Mouse (Mus musculus) heart, adult 18-20 months (tissue): Measurements from ENCODE around the gene Cd247. TPM values are rescaled to one million over a fixed set of nuclear protein-coding genes. Genes with fewer than 3 reads are reported as not detected.

Source experiments
- DNase-seq, 2 experiments: peaks; one replicate each; pipeline ENCODE4 v3.0.0; 2021 to 2022; ENCODE audit warnings: mixed read lengths in 1 of 2
- total RNA-seq, 2 experiments: library from RNA; stranded (reverse); gene quantifications; 2 replicates each; pipeline ENCODE4 v1.2.3; 2021

Gene Cd247
- total RNA-seq, 2 experiments from 2014 or later: 0.37 to 2.1 TPM

DNA sequence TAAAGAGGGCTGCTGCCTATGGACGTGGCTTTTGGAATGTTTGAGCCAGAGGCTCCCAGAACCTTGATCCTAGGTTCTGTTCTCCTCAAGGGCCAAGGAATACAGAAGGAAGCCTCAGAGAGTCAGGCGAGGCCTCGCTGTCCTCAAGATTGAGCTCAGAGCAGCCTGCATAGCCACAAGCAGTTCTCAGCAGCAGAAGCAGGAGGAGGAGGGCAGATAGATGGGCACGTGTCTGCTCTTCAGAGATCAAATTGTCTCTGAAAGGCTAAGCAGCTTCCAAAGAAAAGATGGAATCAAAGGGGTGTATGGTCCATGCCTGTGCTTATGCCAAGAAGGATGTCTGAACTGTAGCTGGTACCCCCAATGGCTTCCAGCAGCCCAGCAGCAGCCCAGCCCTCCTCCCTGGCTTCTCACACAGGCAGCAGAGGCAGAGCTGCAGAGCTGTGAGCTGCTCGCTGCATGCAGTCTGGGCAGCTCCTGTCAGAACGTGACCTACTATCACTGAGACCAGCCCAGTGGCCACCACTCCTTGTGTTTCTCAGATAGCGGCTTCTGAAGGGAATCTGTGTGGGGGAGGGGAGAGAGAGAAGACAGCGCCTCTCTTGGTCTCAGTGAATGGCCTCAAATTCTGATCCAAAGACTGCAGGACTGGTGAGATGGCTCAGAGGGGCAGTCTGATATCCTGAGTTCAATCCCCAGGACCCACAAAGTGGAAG lies 29.8 kb downstream of the Cd247 start:
- no peak for DNase-seq

DNA sequence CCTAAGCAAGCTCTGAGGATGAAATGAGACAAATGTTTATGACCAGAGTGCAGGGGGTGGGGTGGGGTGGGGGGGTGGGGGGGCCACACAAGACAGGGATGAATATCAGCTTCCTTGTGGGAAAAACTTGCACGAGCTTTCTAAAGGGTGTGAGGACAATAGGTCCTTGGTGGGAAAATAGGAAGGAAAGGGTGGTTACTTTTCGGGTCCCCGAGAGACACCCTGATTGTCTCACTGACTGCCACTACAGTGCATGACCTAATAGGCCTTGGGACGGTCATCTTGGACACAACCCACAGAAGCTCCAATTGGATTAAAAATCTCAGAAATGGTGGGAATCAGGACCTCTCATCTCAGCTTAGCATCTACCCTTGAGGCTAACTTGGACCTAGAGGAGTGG lies 30.7 kb downstream of the Cd247 start:
- DNase-seq: peak in 1 of 2 experiments; percentile 50

DNA sequence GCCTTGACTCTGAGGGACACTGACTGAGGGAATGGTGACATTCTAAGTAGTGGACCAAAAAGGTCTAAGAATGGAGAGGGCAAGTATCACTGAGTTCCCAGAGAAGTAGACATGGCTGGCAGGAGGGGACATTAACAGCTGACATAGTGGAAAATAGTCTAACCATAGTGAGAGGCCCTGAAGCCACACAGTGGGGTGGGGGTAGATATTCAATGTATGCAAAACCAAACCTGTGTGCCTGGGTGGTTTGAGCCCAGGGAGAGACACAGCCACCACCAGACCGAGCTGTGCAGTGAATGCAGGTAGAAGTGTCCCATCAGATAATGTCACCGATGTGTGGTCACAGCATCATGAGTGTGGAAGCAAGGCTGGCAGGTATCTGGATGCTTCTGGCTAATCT lies 33.5 kb downstream of the Cd247 start:
- DNase-seq: no peak

DNA sequence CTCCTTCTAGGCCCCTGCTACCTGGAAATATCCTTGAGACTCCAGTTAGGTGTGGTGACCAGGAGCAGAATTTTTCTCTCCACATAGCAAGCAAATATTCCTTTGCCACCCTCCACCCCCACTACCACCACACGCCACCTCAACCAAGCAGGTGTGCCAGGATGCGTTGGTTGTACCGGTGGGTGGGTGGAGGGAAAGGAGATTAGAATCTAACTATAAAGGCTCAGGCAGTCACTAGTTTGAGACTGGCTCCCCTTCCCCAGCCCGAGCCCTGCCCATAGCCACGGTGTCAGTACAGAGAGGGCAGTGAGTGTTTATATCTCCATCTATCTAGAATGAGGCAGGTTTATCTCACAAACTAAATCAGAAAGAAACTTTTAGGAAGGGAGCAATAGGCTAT lies 39.7 kb downstream of the Cd247 start:
- DNase-seq: no peak

DNA sequence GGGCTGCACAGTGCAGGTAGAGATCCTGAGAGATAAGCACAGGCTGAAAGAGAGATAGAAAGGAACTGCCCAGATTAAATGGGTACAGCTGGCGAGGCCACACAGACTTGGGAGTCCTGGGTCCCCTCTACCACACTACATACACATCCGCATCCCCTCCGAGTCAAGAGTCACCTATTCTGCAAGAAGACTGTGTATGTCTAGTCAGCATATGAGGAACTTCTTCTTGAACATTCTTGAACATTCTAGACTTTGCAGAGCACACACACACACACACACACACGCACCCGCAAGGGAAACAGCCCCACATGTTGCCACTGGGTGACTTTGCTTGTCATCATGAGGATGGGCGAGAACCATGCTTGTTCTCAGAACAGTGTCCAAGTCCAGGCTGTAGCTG lies 40.1 kb downstream of the Cd247 start:
- no peak for DNase-seq

DNA sequence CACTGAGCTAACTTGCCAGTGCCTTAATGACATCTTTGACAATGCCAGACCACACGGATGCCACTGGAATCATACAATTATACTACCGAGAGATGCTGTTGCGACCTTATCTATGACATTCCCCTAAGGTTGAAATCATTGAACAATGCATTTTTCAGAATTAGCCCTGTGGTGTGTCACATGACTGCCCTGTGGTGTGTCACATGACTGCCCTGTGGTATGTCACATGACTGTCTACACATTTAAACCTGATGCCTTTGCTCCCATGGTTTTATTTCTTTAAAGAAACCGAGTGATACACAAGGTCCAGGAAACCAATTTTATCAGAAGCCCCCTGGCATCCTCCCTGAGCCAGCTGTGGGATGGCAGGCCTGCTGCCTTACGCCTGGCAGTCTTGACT lies 41.4 kb downstream of the Cd247 start:
- DNase-seq: no peak

DNA sequence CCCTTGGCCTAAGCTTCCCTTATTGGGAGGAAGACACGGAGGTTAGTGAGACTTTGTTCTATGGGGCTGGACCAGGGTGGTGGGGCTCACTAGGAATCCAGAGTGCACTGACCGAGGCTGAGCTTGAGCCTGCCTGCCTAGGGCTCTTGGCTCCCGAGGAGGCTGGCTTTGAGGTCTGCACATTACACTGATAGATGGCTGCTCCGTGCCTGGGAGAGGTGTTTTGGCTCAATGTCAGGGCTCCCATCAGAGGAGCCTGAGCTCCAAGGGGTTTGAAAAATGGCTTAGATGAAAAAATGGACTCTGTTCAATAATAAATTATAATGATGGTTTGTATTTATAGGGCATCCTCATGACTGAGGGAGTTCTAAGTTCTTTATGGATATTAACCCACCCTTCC lies 44.8 kb downstream of the Cd247 start:
- DNase-seq: no peak

DNA sequence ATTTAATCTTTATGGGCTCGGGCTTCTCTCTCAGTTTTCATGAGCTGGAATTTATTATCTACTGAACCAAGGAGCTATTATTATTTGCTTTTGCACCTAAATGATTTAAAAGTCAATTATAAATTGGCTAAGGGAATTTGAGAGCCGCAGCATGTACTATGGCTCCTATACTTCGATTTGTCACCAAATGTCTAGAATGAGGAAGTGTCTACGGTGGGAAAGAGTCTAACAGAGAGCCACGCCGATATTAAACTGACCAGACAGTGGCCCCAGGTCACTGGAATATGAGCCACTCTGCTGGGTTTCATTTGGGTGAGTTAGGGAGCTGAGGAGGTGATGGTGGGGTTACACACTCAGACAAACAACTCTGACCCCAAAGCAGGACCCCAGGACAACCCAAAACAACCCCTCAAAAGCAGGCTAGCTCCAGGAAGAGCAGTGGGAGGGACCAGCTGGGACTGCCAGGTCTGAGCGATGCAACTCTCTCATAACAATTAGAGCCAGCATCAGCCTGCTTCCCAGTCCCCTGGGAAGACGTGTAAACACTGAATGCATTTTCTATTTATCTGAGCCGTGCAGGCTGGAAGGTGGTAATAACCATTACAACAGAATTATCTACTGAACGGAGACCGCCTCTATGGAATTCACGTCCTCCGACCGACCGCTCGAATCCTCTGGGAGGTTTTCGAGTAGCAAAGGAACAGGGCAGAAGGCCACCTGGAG lies 45.6 kb downstream of the Cd247 start:
- DNase-seq: no peak

DNA sequence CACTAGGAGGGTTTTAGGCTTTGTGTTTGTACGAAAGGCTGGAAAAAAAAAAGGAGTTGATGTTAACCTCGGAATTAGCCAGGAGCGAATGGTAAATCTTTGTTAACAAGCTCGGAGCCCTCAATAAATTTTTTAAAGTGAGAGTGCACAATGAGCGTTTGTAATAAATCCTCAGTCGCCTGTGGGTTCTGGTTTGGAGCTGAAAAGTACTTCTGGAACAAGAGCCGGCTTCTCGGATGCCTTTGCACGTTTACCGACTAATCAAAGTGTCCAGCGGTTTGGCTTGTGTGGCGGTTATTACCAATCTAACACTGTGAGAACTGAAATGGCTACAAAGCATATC lies 46.1 kb downstream of the Cd247 start:
- no peak for DNase-seq

DNA sequence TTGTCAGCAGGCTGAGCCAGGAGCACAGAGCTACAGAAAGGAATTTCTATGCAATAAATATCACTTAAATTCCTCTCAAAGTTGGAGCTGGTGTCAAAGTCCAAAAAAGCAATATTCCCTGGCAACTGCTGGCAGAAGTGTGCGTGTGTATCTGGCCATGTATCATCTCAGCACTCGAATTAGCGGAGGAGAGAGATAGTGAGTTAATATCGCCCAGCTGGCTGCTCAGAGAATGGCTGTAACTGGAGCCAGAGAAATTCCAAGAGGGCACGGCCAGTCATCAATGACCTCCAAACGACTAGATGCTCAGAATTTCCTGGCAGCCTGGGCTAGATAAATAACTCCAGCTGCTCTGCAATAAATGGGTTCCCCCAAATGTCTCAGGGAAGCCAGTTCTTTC lies 48.0 kb downstream of the Cd247 start:
- DNase-seq: peak in 1 of 2 experiments; percentile 33

DNA sequence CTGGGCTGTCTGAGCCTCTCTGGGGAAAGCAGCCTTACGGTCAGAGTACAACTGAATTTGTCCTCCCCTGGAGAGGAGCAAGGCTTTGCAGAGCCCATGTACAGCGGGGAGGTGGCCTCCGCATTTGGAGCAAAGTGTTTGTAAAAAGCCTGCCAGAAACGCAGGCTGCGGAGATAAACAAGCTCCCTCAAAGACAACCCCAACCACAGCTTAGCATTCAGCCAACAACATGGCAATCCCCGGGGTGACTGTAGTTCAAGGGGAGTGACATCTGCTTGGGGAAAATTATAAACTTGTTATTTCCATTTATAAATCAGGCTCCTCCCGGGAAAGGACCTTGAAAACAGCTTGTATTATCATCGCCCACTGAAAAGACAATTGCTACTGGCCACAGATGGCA lies 49.1 kb downstream of the Cd247 start:
- peak in 1 of 2 experiments; percentile 51 for DNase-seq

DNA sequence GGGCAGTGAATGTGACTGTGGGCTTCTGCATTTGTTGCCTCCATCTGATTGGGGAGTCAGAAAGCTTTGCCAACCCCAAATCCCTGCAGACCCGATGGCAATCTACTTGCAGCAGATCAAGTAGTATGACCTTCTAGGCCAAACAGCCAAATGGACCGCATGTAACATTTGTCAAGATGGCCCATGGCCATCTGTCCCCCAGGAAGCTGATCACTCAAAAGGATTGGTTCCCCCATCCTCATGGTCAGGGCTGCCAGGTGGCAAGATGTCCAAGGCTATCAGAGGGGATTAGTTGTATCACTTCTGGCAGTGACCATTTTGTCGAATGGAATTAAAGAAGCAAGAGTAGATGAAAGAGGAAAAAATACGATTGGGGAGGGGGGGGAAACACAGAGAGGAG lies 50.7 kb downstream of the Cd247 start:
- DNase-seq: no peak

DNA sequence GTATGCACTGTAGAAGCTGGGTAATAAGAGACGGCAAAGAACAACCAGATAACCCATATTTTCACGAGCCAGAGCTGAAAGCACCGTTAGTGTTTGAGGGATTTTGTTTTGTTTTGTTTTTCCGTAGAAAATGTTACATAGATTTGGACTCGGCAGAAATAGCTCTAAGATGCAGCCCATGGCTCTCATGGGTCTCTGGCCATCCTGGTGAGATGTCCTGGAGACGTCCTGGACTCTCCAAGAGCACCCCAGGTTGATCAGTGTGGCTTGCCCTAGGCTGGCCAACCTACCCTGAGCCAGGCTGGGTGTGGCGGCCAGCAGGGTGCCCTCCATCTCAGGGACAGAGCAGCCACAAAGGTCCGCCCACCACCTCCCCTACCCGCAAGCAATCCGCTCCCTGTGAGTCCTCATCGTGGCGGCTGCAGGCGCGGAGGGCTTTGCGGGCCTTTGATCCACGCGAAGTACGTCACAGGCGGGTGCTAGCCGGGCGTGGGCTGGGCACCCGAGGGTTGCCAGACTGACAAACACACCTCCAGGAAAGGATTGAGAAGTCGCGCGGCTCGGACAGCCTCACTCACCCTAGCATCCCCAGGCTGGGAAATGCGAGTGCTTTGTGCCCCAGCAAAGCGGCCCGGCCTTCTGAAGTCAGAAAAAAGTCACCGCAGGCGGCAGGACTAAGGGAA lies 52.2 kb downstream of the Cd247 start:
- DNase-seq: no peak

DNA sequence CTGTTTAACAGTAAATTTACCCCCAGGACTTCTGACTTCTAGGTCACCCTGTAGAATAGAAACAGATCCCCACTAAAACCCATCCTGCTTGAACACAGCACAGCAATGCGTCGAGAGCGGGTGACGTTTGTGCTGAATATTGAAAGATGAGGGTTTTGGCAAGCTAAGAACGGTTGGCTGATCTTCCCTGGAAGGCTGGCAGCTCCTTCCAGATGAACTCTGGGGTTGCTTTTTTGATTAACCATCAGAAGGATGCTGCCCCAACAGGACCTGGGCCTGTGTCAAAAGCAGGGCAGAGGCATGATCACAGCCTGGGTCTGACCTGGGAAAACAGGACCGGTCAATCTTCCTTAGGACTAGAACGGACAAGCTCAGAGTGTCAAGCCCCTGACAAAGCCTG lies 53.7 kb downstream of the Cd247 start:
- DNase-seq: no peak

DNA sequence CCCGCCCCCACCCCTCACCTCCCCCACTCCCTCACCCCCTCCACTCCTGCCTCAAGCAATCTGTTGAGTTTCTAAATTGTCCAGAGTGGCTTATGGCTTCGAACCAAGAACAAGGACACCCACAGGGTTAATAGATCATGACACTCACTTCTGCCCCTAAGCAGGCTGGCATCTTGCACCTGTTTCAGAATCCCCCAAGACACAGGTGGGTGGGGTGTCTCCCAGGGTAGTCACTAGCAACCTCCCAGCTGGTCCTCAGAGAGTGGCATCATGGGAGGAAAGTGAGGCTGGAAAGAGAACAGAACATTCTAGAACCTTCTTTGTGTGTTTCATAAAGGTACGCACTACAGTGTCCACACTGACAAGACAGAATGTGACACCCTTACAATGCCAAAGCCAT lies 55.1 kb downstream of the Cd247 start:
- no peak for DNase-seq

DNA sequence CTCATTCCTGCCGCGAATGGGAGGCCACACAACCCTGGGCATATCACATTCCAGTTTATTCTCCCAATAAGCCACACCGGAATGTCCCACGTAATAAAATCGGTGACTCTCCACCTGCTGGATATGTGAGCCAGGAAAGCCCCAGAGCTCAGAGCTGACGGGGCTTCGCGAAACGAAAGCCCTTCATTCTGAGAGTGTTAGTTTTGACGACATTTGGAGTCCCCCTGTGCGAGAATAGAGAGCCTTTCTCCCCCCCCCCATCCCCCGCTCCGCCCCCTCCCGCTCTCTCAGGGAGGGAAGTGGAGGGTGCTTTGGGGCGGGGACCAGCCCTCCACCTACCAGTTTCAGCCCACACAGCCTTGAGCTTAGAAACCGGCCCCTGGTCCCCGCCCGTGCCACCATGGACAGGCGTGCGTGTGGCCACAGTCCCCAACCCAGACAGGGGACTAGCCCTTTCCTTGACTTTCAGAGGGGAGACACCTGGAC lies 56.0 kb downstream of the Cd247 start:
- DNase-seq: peak; percentile 37 to 41

DNA sequence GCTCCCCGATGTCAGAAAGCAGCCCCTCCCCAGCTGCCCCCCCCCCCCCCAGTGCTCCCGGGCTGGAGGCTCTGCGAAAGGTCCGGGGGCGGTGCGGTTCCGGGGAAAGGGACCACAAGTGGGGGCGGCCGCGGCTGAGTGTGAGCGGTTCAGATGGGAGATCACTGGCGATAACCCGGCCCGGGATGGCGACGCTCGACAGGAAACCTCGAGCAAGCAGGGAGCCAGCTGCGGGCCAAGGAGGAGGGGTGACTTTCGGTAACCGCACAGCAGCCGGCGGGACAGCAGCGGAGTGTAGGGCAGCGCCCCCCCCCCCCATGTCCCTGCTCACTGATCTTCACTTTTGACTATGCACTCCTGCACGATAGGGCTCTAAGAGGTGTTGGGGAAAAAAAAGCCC lies 56.5 kb downstream of the Cd247 start:
- DNase-seq: peak; percentile 27 to 36

DNA sequence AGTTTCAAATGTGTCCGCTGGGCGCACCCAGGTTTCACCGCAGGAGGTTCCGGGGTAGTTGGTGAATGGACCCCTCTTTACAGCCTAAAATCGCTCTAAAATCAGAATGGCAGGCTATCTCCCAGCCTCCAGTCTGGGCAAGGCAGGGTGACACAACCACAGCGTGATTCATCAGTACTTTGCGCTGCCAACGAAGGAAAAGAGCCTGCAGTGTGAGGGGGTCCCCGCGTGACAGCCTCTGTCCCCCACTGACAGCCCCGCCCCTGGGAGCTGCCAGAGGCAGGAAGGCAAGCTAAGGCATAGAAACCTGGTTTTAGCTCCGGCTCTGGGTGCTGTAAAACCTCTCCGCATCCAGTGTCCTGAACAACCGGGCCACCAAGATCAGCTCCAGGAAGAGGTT lies 56.9 kb downstream of the Cd247 start:
- peak in 1 of 2 experiments; percentile 27 for DNase-seq

DNA sequence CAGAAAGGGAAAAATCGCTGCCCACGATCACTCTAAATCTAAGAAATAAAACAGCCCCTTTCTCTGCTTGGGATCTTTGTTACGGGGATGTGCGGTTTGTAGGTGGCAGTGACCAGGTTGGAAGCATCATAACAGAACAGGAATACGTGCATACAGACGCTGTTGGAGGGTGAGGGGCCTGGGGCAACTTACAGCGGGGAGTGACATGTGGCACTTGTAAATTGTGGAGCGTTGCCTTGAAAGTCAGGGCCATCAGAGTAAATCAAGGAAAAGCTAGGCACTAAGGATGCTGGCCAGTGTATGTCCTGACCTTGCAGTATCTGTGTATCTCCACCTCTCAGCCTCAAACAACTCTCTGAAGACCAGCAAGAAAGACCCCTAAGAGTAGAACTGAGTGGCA lies 59.9 kb downstream of the Cd247 start:
- DNase-seq: no peak

DNA sequence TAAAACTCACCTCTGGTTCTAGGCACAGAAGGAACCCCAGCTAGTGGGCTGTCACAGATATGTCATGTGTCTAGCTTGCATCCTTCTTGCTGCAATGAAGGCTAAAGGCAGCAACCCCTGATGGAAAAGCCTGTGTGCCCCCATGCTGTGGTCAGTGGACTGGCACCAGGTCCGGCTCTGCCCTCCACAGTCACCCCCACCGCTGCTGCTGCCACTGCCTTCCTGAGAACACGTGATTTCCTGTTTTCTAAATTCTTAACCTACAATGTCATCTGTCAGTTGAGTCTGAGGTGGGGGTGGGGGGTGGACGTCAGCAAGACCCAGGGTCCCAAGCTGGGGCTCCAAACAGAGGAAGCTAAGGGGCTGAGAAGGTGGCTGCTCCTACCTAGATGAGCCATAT lies 60.4 kb downstream of the Cd247 start:
- peak in 1 of 2 experiments; percentile 34 for DNase-seq

DNA sequence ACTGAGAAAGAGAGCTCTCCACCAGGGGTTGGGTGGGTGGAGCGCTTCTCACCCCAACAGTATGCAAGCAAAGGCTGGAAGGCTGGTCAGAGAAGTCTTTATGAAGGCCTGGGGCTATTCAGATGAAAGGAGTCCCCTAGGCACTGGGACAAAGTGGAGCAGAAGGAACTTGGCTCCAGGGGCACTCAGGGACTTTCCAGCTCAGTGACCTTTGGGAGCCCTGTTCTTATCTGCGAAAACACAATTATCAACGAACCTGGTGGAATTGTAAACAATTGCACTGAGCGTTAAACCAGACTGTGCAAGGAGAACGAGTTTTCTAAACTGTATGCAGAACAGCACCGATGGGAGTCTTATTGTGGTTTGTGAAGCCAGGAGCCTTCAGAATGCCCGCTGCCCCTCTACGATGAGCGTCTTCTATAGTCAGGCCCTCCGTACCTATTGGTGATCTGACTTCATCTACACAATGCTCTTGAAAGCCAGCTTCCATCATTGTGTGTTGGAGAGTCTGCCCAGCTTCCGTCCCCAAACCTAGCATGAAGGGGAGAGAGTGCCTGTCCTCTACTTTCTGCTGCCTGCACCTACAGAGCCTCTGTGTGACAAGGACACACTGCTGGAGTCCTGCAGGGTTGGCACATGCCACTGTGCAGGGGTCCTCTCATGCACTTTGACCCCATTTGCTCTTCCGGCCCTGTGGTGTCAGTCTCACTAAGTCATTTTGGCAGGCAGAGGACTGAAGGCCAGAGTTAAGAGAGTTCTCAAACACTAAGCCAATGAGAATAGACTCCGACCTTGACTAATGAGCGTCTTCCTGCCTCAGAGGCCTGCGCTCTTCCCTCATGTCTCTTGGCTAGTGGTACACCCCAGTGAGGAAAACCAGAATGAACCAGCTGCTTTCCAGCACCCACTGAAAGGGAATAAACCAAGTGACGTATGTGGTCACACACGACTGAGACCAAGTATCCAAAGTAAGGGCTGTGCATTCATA lies 61.3 kb downstream of the Cd247 start:
- no peak for DNase-seq

DNA sequence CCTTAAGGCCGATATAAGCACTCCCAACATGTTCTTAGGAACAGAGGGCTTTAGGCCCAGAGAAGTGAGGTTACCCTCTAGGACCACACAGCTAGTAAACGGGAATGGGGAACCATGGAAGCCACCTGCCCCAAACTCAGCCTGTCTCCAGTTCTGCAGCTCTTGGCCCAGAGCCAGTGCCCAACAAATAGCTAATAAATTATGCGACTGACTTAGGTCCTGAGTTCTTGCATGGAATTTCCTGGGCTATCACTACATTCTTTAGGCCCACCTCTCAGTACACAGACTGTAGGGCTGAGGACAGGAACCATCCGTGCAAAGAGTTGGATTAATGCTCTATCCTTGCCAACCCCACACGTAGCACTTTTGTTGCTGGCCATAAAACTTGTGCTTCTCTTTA lies 63.6 kb downstream of the Cd247 start:
- no peak for DNase-seq
